Mouse (Mus musculus): ENCODE measurements at regions not wholly inside any gene's neighbourhood (a gene's known extent, or its start where the extent isn't known, plus 50 kb on each side); places are given as distances from the start of the nearest gene placed in this dataset.
A peak's percentile ranks its signal among the peaks of the same experiment; 100 is the strongest.

DNA sequence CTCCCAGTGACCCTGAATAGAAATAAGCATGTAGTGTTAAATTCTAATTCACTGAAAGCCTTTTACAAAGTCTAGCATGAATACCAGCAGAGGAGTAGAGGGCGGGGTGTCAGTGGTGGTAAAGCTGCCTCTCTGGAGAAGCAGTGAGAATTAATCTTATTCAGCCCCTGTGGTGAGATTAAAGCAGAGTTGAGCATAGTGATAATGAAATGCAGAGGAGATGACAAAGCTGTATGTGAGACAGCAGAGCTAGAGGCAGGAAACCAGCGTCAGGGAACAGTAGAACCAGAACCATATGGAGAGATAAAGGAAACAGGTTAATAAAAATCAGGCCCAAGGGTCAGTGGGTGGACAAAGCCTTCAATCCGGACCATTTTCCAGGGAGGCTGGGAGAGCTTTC is 1827.2 kb downstream of the Poteg start:
- Histone ChIP-seq H3K4me1 (ENCODE audit: control insufficient read depth, insufficient read depth, low read length) (no peaks in the 10 kb centered on the region), H3K9ac (ENCODE audit: low read depth, low read length) (no peak overlapping the region), H3K27me3 (ENCODE audit: control insufficient read depth, insufficient read depth, low read length) (no peaks in the 10 kb centered on the region), H3K4me3 (ENCODE audit: insufficient read depth, low read depth, low read length) (no peak overlapping the region), H3K79me2 (ENCODE audit: control insufficient read depth, insufficient read depth, low read length) (no peaks in the 10 kb centered on the region), H3K36me3 (ENCODE audit: control insufficient read depth, insufficient read depth, low read length) (no peaks in the 10 kb centered on the region), H3K27ac (replicated peaks; ENCODE audit: insufficient read depth, low read depth, low read length) (no peak overlapping the region)
- TF ChIP-seq POLR2A (IDR thresholded peaks at IDR 0.05; ENCODE audit: extremely low read depth, insufficient read depth, low read length) (no peak), CTCF (IDR thresholded peaks at IDR 0.05; ENCODE audit: low read depth, low read length) (no peak)
- WGBS: 28% methylated on average over 3 of the region's 3 CpGs
- DNase-seq (ENCODE audit: extremely low read depth, low read depth, low spot score): no peak

DNA sequence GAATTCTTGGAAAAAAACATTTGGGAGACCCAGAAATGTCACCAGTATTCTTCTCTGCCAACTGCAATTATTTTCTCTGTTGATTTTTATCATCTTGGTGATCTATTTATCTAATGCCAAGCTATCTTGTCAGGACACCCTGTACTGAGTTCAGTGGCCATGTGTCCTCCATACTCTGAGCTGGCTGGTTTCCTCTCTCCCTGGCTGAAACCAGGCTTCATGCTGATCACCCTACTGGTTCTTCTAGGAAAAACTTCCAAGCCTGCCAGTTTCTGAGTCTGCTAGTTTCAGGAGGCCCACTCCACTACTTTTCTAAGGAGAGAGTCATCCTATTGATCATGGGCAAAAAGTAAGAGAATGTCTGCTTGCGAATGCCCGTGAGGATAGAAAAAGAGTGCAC is 1831.2 kb downstream of the Poteg start:
- WGBS: 95% methylated on average over 2 of the region's 2 CpGs
- TF ChIP-seq POLR2A (IDR thresholded peaks at IDR 0.05; ENCODE audit: extremely low read depth, insufficient read depth, low read length): no peak
- TF ChIP-seq CTCF (IDR thresholded peaks at IDR 0.05; ENCODE audit: low read depth, low read length): no peak
- H3K27me3 ChIP-seq (ENCODE audit: control insufficient read depth, insufficient read depth, low read length): no peaks in the 10 kb centered on the region
- no peaks in the 10 kb centered on the region for H3K4me1 ChIP-seq (ENCODE audit: control insufficient read depth, insufficient read depth, low read length)
- no peak overlapping the region for H3K9ac ChIP-seq (ENCODE audit: low read depth, low read length)
- H3K4me3 ChIP-seq (ENCODE audit: insufficient read depth, low read depth, low read length): no peak overlapping the region
- no peaks in the 10 kb centered on the region for H3K79me2 ChIP-seq (ENCODE audit: control insufficient read depth, insufficient read depth, low read length)
- no peak for DNase-seq (ENCODE audit: extremely low read depth, low read depth, low spot score)
- H3K36me3 ChIP-seq (ENCODE audit: control insufficient read depth, insufficient read depth, low read length): no peaks in the 10 kb centered on the region
- no peak overlapping the region for H3K27ac ChIP-seq (replicated peaks; ENCODE audit: insufficient read depth, low read depth, low read length)

DNA sequence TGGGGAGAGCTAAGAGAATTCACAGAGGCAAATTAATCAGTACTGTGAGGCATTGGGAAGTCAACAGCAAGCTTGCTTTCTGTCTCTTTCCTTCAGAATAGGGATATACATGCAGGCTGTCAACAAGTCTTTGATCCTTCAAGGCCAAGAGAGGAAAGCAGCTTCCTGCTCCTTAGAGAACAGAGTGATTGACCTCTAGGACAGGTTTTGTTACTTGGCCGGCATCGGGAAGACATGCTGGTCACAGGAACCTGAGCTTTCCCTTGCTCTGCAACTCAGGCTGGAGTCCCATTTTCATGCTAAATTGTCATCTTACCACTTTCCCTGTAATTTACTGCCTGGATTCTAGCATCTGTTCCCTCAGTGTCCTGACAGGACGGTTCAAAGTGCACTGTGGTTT is 1831.8 kb downstream of the Poteg start:
- Histone ChIP-seq H3K9ac (ENCODE audit: low read depth, low read length) (no peak overlapping the region), H3K79me2 (ENCODE audit: control insufficient read depth, insufficient read depth, low read length) (no peaks in the 10 kb centered on the region), H3K27ac (replicated peaks; ENCODE audit: insufficient read depth, low read depth, low read length) (no peak overlapping the region), H3K4me1 (ENCODE audit: control insufficient read depth, insufficient read depth, low read length) (no peaks in the 10 kb centered on the region), H3K27me3 (ENCODE audit: control insufficient read depth, insufficient read depth, low read length) (no peaks in the 10 kb centered on the region), H3K4me3 (ENCODE audit: insufficient read depth, low read depth, low read length) (no peak overlapping the region), H3K36me3 (ENCODE audit: control insufficient read depth, insufficient read depth, low read length) (no peaks in the 10 kb centered on the region)
- TF ChIP-seq POLR2A (IDR thresholded peaks at IDR 0.05; ENCODE audit: extremely low read depth, insufficient read depth, low read length) (no peak), CTCF (IDR thresholded peaks at IDR 0.05; ENCODE audit: low read depth, low read length) (no peak)
- no peak for DNase-seq (ENCODE audit: extremely low read depth, low read depth, low spot score)
- 70% methylated on average over 3 of the region's 3 CpGs for WGBS

DNA sequence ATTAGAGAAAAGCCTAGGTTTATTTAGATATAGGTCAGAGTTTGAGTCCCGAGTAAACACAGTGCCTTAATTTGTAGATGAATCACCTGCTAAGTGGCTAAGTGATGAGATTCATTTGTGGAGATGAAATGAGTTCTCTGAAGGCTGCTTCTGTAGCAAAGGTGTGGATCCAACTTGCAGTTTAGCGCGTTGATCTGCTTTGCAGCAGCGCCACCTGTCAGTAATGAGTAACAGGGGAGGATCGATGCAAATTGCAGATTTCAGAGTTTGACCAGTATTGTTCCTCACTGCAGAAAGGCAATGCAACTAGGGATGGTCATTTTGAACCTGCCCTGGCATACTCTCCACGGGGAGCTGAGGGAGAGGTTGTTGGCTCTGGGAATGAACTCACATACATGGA is 1842.9 kb downstream of the Poteg start:
- Histone ChIP-seq H3K36me3 (ENCODE audit: control insufficient read depth, insufficient read depth, low read length) (no peaks in the 10 kb centered on the region), H3K9ac (ENCODE audit: low read depth, low read length) (no peak overlapping the region), H3K27me3 (ENCODE audit: control insufficient read depth, insufficient read depth, low read length) (no peaks in the 10 kb centered on the region), H3K27ac (replicated peaks; ENCODE audit: insufficient read depth, low read depth, low read length) (no peak overlapping the region), H3K79me2 (ENCODE audit: control insufficient read depth, insufficient read depth, low read length) (no peaks in the 10 kb centered on the region), H3K4me1 (ENCODE audit: control insufficient read depth, insufficient read depth, low read length) (no peaks in the 10 kb centered on the region), H3K4me3 (ENCODE audit: insufficient read depth, low read depth, low read length) (no peak overlapping the region)
- TF ChIP-seq POLR2A (IDR thresholded peaks at IDR 0.05; ENCODE audit: extremely low read depth, insufficient read depth, low read length): no peak
- TF ChIP-seq CTCF (IDR thresholded peaks at IDR 0.05; ENCODE audit: low read depth, low read length): peak; percentile 37; the same call in 1 of the 2 replicates
- DNase-seq (ENCODE audit: extremely low read depth, low read depth, low spot score): peak; percentile 50
- WGBS: 3% methylated on average over 6 of the region's 6 CpGs

All from liver, adult 2 months (tissue).